Mouse (Mus musculus): Measurements from ENCODE around the gene Esrrg. TPM values are rescaled to one million over a fixed set of nuclear protein-coding genes. Genes with fewer than 3 reads are reported as not detected.

The Esrrg gene
- polyA plus RNA-seq, 1 experiment from 2014 or later, result 1.8 TPM

DNA sequence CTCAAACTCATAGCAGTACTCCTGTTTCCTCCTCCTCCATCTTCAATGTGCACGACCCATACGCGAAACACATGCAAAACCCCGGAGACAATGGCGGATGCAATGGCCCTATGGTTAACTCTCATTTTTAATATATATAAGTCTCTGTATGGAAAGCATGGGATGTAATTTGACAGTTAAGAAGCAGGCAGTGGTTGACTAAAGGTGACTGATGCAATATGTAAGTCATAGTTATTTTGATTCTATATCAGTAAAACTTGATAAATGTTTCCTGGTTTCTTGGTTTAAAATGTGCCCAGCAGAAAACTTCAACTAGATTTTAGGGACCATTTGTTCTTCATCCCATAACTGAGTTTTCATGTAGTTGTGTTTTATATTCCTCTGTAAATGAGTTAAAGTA, 547.9 kb downstream of the Esrrg start:
- Histone ChIP-seq H3K27ac (no peak overlapping the region), H3K36me3 (replicated peaks) (no peaks in the 10 kb centered on the region), H3K4me3 (no peak overlapping the region), H3K27me3 (ENCODE audit: poor library complexity, severe bottlenecking) (peaks cover 23% of the 10 kb centered on the region; the same call in 1 of the 2 replicates), H3K9me3 (no peaks in the 10 kb centered on the region), H3K4me1 (peaks cover 20% of the 10 kb centered on the region)
- 97% methylated on average over 5 of the region's 5 CpGs for WGBS
- DNase-seq (ENCODE audit: extremely low spot score, low spot score), result no peak

- DNase-seq (ENCODE audit: extremely low spot score, low spot score), result no peak
- Histone ChIP-seq H3K27ac (no peak overlapping the region), H3K4me1 (peaks cover 20% of the 10 kb centered on the region), H3K27me3 (ENCODE audit: poor library complexity, severe bottlenecking) (peaks cover 16% of the 10 kb centered on the region; the same call in 1 of the 2 replicates), H3K4me3 (no peak overlapping the region), H3K36me3 (replicated peaks) (no peaks in the 10 kb centered on the region), H3K9me3 (no peaks in the 10 kb centered on the region)
- 92% methylated on average over 7 of the region's 7 CpGs for WGBS
These were observed 548.8 kb downstream of the Esrrg start for GRCm38 (mm10) chr1:188157237-188157955.

GRCm38 (mm10) chr1:188158675-188159074, 550.1 kb downstream of the Esrrg start:
- no peaks in the 10 kb centered on the region for H3K36me3 ChIP-seq (replicated peaks)
- H3K27me3 ChIP-seq (ENCODE audit: poor library complexity, severe bottlenecking), result peaks cover 4% of the 10 kb centered on the region; the same call in 1 of the 2 replicates
- H3K4me1 ChIP-seq, result peaks cover 18% of the 10 kb centered on the region
- H3K9me3 ChIP-seq, result no peaks in the 10 kb centered on the region
- H3K27ac ChIP-seq, result no peak overlapping the region
- no peak for DNase-seq (ENCODE audit: extremely low spot score, low spot score)
- no peak overlapping the region for H3K4me3 ChIP-seq
- 91% methylated on average over 1 of the region's 1 CpGs for WGBS

DNA sequence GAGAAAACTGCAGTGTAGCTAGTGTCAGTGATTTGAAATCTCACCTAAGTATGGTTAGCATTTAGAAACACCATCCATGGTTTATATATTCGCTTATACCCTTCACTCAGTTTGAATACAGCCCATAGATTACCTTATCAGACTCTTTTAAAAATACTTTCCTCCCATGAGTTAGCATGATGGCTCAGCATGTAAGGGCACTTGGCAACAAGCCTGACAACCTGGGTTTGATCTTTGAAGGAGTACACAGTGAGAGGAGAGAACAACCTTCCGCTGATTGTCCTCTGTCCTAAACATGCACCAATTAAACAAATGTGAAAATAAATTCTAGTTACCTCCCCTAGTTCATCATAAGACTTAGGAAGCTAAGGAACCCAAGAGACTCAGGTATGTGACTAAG, 550.5 kb downstream of the Esrrg start:
- H3K27me3 ChIP-seq (ENCODE audit: poor library complexity, severe bottlenecking), result no peaks in the 10 kb centered on the region; the same call in 1 of the 2 replicates
- WGBS, result 90% methylated on average over 2 of the region's 2 CpGs
- H3K9me3 ChIP-seq, result no peaks in the 10 kb centered on the region
- DNase-seq (ENCODE audit: extremely low spot score, low spot score), result no peak
- H3K4me1 ChIP-seq, result peaks cover 18% of the 10 kb centered on the region
- no peaks in the 10 kb centered on the region for H3K36me3 ChIP-seq (replicated peaks)
- H3K4me3 ChIP-seq, result no peak overlapping the region
- H3K27ac ChIP-seq, result no peak overlapping the region

GRCm38 (mm10) chr1:188163058-188163457, 554.5 kb downstream of the Esrrg start:
- Histone ChIP-seq H3K4me3 (no peak overlapping the region), H3K9me3 (no peaks in the 10 kb centered on the region), H3K27me3 (ENCODE audit: poor library complexity, severe bottlenecking) (no peaks in the 10 kb centered on the region; the same call in 1 of the 2 replicates), H3K36me3 (replicated peaks) (no peaks in the 10 kb centered on the region), H3K27ac (no peak overlapping the region), H3K4me1 (peaks cover 6% of the 10 kb centered on the region)
- DNase-seq (ENCODE audit: extremely low spot score, low spot score), result no peak

GRCm38 (mm10) chr1:188164251-188164650, 555.7 kb downstream of the Esrrg start:
- Histone ChIP-seq H3K27me3 (ENCODE audit: poor library complexity, severe bottlenecking) (no peaks in the 10 kb centered on the region), H3K4me1 (peaks cover 6% of the 10 kb centered on the region), H3K27ac (no peak overlapping the region), H3K36me3 (replicated peaks) (no peaks in the 10 kb centered on the region), H3K9me3 (no peaks in the 10 kb centered on the region), H3K4me3 (no peak overlapping the region)
- 54% methylated on average over 6 of the region's 6 CpGs for WGBS
- DNase-seq (ENCODE audit: extremely low spot score, low spot score), result no peak

DNA sequence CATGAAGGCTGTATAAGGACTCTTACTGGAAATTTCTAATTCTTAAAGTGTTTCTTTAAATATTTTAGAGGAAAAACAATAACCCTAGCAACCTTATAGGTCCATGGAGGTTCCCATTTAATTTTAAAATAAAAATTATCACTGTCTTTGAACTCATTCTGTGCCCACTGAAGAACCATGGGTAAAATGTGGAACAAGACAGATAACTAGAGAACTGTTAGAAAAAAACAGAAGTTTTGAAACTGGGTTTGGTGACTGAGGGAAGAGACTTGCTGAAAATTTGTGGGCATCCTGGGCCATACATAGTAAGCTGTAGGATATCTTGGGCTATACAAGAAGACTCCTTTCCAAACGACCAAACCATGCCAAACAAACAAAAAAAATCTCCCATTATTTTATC, 565.3 kb downstream of the Esrrg start:
- no peaks in the 10 kb centered on the region for H3K4me1 ChIP-seq
- no peaks in the 10 kb centered on the region for H3K27me3 ChIP-seq (ENCODE audit: poor library complexity, severe bottlenecking)
- no peaks in the 10 kb centered on the region for H3K9me3 ChIP-seq
- no peaks in the 10 kb centered on the region for H3K36me3 ChIP-seq (replicated peaks)
- H3K4me3 ChIP-seq, result no peak overlapping the region
- 65% methylated on average over 1 of the region's 1 CpGs for WGBS
- no peak for DNase-seq (ENCODE audit: extremely low spot score, low spot score)
- no peak overlapping the region for H3K27ac ChIP-seq

DNA sequence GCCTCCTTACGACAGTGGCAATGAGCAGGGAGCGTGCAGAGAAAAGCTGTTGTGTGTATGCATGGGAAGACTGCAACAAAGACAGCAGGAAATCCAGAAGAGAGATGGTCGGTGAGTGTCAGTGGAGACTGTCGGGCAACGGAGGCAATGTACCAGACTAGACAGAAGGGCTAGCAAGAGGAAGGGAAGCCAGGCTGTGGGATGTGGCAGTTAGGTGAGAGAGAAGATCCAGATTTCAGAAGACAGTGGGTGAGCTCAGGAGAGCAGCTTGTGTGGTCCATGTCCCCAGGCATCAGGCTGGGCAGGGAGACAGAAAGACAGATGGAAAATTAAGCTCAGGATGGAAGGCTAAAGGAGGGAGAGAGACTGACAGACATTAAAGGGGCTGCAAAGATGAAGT, 574.4 kb downstream of the Esrrg start:
- 90% methylated on average over 5 of the region's 5 CpGs for WGBS
- Histone ChIP-seq H3K4me1 (peaks cover 29% of the 10 kb centered on the region), H3K27ac (no peak overlapping the region), H3K36me3 (replicated peaks) (no peaks in the 10 kb centered on the region), H3K9me3 (no peaks in the 10 kb centered on the region), H3K4me3 (no peak overlapping the region), H3K27me3 (ENCODE audit: poor library complexity, severe bottlenecking) (no peaks in the 10 kb centered on the region; the same call in 1 of the 2 replicates)
- no peak for DNase-seq (ENCODE audit: extremely low spot score, low spot score)

DNA sequence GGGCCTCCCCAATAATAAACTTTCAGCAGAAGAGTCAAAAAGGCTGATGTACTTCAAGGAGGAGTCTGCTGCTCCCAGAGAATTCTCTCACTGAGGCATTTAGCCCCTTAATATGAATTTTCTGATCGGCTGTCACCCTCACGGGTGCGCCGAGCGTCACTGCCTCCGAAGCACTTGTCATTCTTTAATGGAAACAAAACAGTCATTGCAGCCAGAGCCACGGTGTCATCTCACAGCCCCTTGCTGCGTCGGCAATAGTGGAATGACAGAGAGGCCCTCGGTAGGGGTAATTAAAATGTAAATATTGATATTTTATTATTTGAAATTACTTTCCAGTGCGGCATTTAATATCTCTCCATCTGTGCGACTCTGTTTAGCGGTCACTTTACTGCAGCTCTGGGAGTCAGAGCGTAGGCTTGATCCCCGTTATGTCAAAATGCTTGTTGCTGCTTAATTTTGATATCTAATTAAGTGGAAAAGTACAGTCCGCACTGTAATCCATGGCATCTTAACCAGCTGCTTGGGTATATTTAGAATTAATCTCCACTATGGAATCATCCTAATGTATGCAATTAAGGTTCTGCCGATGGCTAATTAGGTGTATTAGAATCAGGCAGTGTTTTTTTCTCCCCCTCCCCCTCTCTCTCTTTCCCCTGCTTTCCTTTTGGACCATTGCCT, 578.0 kb downstream of the Esrrg start:
- Histone ChIP-seq H3K27me3 (ENCODE audit: poor library complexity, severe bottlenecking) (no peaks in the 10 kb centered on the region; the same call in 1 of the 2 replicates), H3K9me3 (no peaks in the 10 kb centered on the region), H3K36me3 (replicated peaks) (no peaks in the 10 kb centered on the region), H3K4me1 (peaks cover 29% of the 10 kb centered on the region), H3K4me3 (no peak overlapping the region), H3K27ac (no peak overlapping the region)
- DNase-seq (ENCODE audit: extremely low spot score, low spot score), result no peak
- WGBS, result 83% methylated on average over 17 of the region's 17 CpGs

DNA sequence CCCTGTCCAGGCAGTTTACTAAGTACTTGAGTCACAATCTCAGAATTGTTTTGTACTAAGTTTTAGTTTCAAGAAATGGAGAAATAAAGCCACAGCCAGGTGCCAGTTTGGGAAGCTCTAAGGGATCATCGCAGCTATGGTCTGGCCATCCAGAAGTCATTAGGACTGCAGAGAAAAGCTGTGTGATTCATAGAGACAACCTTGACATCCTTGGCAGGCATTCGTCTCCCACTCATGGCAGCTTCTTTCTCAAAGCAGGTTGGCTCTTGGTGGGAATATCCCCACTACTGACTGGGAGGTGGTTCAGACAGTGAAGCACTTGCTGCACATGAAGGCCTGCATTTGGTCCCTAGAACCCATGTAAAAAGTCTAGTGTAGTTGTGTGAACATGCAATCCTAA, 584.4 kb downstream of the Esrrg start:
- WGBS, result 87% methylated on average over 2 of the region's 2 CpGs
- Histone ChIP-seq H3K27me3 (ENCODE audit: poor library complexity, severe bottlenecking) (no peaks in the 10 kb centered on the region), H3K4me3 (no peak overlapping the region), H3K4me1 (no peaks in the 10 kb centered on the region), H3K9me3 (no peaks in the 10 kb centered on the region), H3K27ac (no peak overlapping the region), H3K36me3 (replicated peaks) (no peaks in the 10 kb centered on the region)
- no peak for DNase-seq (ENCODE audit: extremely low spot score, low spot score)

DNA sequence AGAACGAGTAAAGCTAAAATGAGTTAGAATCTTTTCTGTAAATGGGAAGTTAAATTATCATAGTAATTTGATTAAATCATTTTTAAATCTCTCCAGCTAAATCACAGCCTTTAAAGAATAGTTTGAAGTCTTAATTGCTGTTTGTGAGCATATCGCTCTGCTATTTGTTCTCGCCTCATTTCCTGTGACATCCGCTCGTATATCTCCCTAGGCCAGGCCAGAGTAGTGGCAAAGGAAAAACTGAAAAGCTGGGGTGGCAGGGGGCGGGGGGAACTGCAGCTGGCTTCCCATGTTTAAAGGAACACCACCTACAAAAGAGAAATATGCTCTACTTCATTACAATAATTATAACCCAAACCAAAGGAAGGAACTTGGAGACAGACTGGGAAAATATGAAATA, 598.8 kb downstream of the Esrrg start:
- H3K27ac ChIP-seq, result no peak overlapping the region
- no peak overlapping the region for H3K4me3 ChIP-seq
- 86% methylated on average over 6 of the region's 6 CpGs for WGBS
- no peaks in the 10 kb centered on the region for H3K36me3 ChIP-seq (replicated peaks)
- H3K4me1 ChIP-seq, result no peaks in the 10 kb centered on the region
- DNase-seq (ENCODE audit: extremely low spot score, low spot score), result no peak
- H3K9me3 ChIP-seq, result no peaks in the 10 kb centered on the region
- H3K27me3 ChIP-seq (ENCODE audit: poor library complexity, severe bottlenecking), result no peaks in the 10 kb centered on the region

DNA sequence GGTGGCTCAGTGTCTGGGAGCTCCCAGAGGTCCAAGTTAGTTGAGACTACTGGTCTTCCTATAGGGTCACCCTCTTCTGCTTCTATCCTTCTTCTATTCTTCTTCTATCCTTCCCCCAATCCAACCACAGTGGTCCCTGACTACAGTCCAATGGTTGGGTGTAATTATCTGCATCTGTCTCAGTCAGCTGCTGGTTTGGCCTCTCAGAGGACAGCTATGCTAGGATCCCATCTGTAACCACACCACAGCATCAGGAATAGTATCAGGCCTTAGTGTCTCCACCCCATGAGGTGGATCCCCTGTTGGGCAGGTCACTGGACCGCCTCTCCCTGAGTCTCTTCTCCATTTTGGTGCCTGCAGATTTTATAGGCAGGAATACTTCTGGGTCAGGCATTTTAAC, 600.4 kb downstream of the Esrrg start:
- WGBS, result 92% methylated on average over 1 of the region's 1 CpGs
- no peaks in the 10 kb centered on the region for H3K27me3 ChIP-seq (ENCODE audit: poor library complexity, severe bottlenecking)

DNA sequence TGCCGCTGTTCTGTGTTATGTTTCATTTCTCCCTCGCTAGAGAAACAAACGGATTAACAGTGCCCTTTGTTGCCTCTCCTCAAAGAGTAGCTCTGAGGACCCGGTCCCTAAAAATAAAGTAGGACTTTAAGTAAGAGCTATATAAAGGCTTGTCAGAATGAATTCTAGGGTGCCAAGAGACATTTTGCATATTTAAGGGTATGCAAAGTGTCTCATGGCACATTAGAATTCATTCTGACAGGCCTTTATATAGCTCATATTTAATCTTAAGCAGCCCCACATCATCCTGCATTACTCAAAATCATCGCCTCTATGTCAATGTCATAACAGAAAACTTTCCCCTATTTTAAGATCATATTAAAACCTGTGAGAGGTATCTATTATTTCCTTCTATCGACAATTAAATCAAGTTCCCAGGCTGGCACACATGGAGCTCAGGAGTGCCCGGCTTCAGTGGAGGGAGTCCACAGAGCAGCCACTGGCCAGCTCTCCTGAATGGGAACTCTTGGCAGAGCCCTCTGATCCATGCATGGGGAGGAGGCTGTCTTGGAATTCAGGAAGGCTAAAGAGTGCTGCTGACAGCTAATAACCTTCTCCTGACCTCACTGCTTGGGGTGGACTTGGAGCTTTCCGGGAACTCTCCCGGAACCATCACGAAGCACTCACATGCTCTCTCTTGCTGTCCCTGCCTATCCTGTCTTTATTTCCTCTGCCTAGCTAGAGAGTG, 606.5 kb downstream of the Esrrg start:
- no peak for DNase-seq (ENCODE audit: extremely low spot score, low spot score)
- H3K4me3 ChIP-seq, result no peak overlapping the region
- peaks cover 4% of the 10 kb centered on the region; the same call in 1 of the 2 replicates for H3K4me1 ChIP-seq
- 67% methylated on average over 10 of the region's 10 CpGs for WGBS
- no peak overlapping the region for H3K27ac ChIP-seq
- H3K27me3 ChIP-seq (ENCODE audit: poor library complexity, severe bottlenecking), result no peaks in the 10 kb centered on the region
- no peaks in the 10 kb centered on the region for H3K9me3 ChIP-seq
- no peaks in the 10 kb centered on the region for H3K36me3 ChIP-seq (replicated peaks)

More for the DNA sequence above, 600.4 kb downstream of the Esrrg start:
- H3K4me1 ChIP-seq, result no peaks in the 10 kb centered on the region
- no peaks in the 10 kb centered on the region for H3K36me3 ChIP-seq (replicated peaks)
- no peak overlapping the region for H3K27ac ChIP-seq
- no peak overlapping the region for H3K4me3 ChIP-seq
- H3K9me3 ChIP-seq, result no peaks in the 10 kb centered on the region
- no peak for DNase-seq (ENCODE audit: extremely low spot score, low spot score)

Data from forebrain, embryonic 10.5 days (tissue).